Mouse (Mus musculus) MEL (cell line): ENCODE data around the gene Fam166a.

Source experiments
- CTCF ChIP-seq, 3 experiments: IDR thresholded peaks in 2 of 3; conservative IDR thresholded peaks in 1 of 3; 2 replicates each; pipeline ENCODE4 v1.5.1; 2011 to 2012; ENCODE audit warnings: low read length in 3 of 3, low read depth in 2 of 3, mild to moderate bottlenecking in 2 of 3, improper control_type of control experiment in 1 of 3, inconsistent platforms in 1 of 3, mixed read lengths in 1 of 3, moderate library complexity in 1 of 3; ENCODE audit not compliant: control insufficient read depth in 1 of 3, insufficient read depth in 1 of 3, poor library complexity in 1 of 3, severe bottlenecking in 1 of 3
- ELF1 ChIP-seq: IDR thresholded peaks from 2 replicates; pipeline ENCODE4 v1.6.1; 2014; ENCODE audit warnings: low read depth, mild to moderate bottlenecking, inconsistent platforms, low read length, improper control_type of control experiment, moderate library complexity
- EP300 ChIP-seq, 2 experiments: IDR thresholded peaks; 2 replicates each; pipeline ENCODE4 v1.6.1; 2011; ENCODE audit warnings: improper control_type of control experiment in 2 of 2, low read length in 2 of 2, low read depth in 1 of 2, mild to moderate bottlenecking in 1 of 2
- HCFC1 ChIP-seq: IDR thresholded peaks from 2 replicates; pipeline ENCODE4 v1.6.1; 2012; ENCODE audit warnings: low read depth, mild to moderate bottlenecking, inconsistent platforms, low read length, improper control_type of control experiment, moderate library complexity
- MAX ChIP-seq: IDR thresholded peaks from 2 replicates; pipeline ENCODE4 v1.6.1; 2011; ENCODE audit warnings: low read length, improper control_type of control experiment
- POLR2A ChIP-seq, 2 experiments: IDR thresholded peaks; 2 replicates each; pipeline ENCODE4 v1.6.1; 2011 to 2012; ENCODE audit warnings: low read length in 2 of 2, mild to moderate bottlenecking in 2 of 2, control low read depth in 1 of 2, improper control_type of control experiment in 1 of 2, low read depth in 1 of 2, moderate library complexity in 1 of 2; ENCODE audit not compliant: control insufficient read depth in 1 of 2, insufficient read depth in 1 of 2, poor library complexity in 1 of 2
- USF2 ChIP-seq, 2 experiments: IDR thresholded peaks; 2 replicates each; pipeline ENCODE4 v1.6.1; 2011 to 2012; ENCODE audit warnings: improper control_type of control experiment in 2 of 2, low read length in 2 of 2, borderline replicate concordance in 1 of 2, inconsistent platforms in 1 of 2, low read depth in 1 of 2, mild to moderate bottlenecking in 1 of 2; ENCODE audit not compliant: insufficient read depth in 1 of 2
- ZC3H11A ChIP-seq: IDR thresholded peaks from 2 replicates; pipeline ENCODE4 v1.6.1; 2012; ENCODE audit warnings: low read depth, mild to moderate bottlenecking, inconsistent platforms, low read length, improper control_type of control experiment
- ZKSCAN1 ChIP-seq: IDR thresholded peaks from 2 replicates; pipeline ENCODE4 v1.6.1; 2012; ENCODE audit warnings: low read depth, mild to moderate bottlenecking, inconsistent platforms, low read length, improper control_type of control experiment, moderate library complexity

DNA sequence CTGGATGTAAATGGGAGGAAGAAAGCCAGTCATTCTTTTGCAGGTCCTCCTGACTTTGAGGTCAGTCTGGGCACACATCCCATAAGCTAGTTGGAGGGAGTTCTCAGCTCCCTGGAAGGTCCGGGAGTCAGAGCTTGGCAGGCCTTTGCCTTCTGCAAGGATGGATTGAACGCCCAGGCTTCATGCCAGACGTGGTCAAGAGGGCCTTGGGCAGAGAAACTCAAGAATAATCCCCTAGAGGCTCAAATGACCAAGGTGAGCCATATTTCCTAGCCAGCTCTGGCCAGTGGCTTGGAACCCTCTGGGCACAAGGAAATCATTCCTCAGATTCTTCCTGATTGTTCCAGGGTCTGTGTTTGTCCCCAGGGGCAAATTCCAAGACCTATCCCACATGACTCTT lies 46.3 kb downstream of the Fam166a start:
- TF ChIP-seq CTCF (IDR thresholded peaks at IDR 0.05 in 2 of 3, conservative IDR thresholded peaks at IDR 0.05 in 1 of 3; ENCODE audit: control insufficient read depth in 1 of 3, insufficient read depth in 1 of 3, low read depth in 2 of 3, low read length in 3 of 3, poor library complexity in 1 of 3, severe bottlenecking in 1 of 3) (no peak), POLR2A (IDR thresholded peaks at IDR 0.05; ENCODE audit: control insufficient read depth in 1 of 2, insufficient read depth in 1 of 2, low read depth in 1 of 2, low read length in 2 of 2, poor library complexity in 1 of 2) (no peak), EP300 (IDR thresholded peaks at IDR 0.05; ENCODE audit: low read depth in 1 of 2, low read length in 2 of 2) (no peak), HCFC1 (no peak), ZKSCAN1 (no peak), ELF1 (no peak), ZC3H11A (no peak), USF2 (IDR thresholded peaks at IDR 0.05; ENCODE audit: borderline replicate concordance in 1 of 2, insufficient read depth in 1 of 2, low read depth in 1 of 2, low read length in 2 of 2) (no peak), MAX (no peak)
